Mouse (Mus musculus) testis, adult 2 months (tissue): ENCODE data around the gene Trip12.

Experiments
- CTCF ChIP-seq: fragments of 200-500 bp; IDR thresholded peaks from 2 replicates; pipeline ENCODE4 v1.5.1; 2012; ENCODE audit warnings: low read depth, mild to moderate bottlenecking, inconsistent platforms, low read length, moderate library complexity; ENCODE audit not compliant: control insufficient read depth, insufficient read depth, insufficient replicate concordance
- POLR2A ChIP-seq: fragments of 200-500 bp; IDR thresholded peaks from 2 replicates; pipeline ENCODE4 v1.6.1; 2012; ENCODE audit warnings: low read depth, mild to moderate bottlenecking, inconsistent platforms, low read length, moderate library complexity; ENCODE audit not compliant: control insufficient read depth

GRCm38 (mm10) chr1:84722371-84722770 lies 117.9 kb downstream of the Trip12 start:
- TF ChIP-seq CTCF (no peak), POLR2A (no peak)
